Mouse (Mus musculus) CD4-positive, CD25-positive, alpha-beta regulatory T cell, adult 9 weeks (primary cell): ENCODE results near the gene Usp9y. TPM values are rescaled to one million over a fixed set of nuclear protein-coding genes. Genes with fewer than 3 reads are reported as not detected.

Experiments
- polyA plus RNA-seq: library from polyadenylated mRNA; unstranded; fragments of 100-300 nt; shearing (Covaris generic); gene quantifications from one replicate; pipeline ENCODE4 v1.2.1, GENCODE M21; 2017

Usp9y gene
- not detected for polyA plus RNA-seq

DNA sequence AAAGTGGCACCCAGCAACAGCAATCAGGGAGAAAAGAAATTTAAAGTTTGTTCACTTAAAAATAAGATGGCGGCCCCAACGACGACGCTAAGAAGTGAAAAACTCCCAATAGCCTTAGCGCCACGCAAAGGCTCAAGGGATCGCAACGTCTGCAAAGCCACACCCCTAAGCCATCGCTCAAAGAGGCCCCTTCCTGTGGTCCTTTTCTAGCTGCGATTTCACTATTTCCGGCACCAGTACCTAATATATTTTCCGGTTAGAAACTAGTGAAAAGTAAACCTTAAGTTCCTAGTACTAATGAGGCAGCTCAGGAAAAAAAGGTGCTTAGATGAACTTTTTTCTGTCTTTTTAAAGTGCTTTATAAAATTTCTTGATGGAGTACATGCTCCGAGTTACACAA is at the start of gene Usp9y:
TSS of gene Usp9y (minus strand) at position 101 of the 400 bp plus-strand sequence.

DNA sequence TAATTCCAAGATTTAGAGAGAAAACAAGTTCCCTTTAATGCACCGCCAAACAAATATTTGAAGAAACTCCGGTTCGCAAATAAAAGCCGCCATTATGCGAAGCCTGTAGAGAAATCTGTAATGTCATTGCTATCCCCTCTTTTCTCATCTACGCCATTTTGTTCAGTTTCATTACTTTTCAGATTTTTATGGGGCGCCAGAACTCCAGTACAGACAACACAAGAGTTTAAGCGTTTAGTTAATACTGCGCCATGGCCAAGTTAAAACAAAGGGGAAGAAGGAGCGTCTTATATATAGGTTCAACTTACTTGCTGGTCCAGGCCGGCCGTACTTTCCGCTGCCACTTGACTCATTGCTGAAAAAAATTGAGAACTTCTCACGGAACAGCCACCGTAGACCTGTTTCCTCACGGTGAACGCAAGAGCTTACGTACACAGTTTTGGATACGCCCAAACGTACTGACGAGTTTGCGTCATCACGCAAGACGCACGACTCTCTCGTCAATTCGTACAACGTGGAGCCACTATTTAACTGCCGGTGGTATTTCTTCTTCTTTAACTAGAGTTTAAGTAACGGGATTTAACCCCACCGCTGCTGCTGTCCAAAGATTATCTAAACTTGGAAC is 173.3 kb downstream of the Usp9y start, which contains the start of gene Ddx3y:
TSS of gene Ddx3y (minus strand) at position 459 of the 625 bp plus-strand sequence.

Other genes with a start within 250 kb of the Usp9y start
- gene Uty, start 214.0 kb downstream of the Usp9y start, polyA plus RNA-seq = 50.2 TPM
- gene Ddx3y, start 173.2 kb downstream of the Usp9y start, polyA plus RNA-seq = 117 TPM